Mouse (Mus musculus) urinary bladder, adult 2 months (tissue): ENCODE measurements at regions not wholly inside any gene's neighbourhood (a gene's known extent, or its start where the extent isn't known, plus 50 kb on each side); places are given as distances from the start of the nearest gene placed in this dataset.

Source experiments
- DNase-seq: peaks from one replicate; pipeline ENCODE4 v3.0.0; 2022; ENCODE audit warnings: low spot score

- DNase-seq, result no peak
Observed at GRCm38 (mm10) chr17:4297156-4297535, 601.1 kb upstream of the Nox3 start.

GRCm38 (mm10) chr17:4301142-4301853 lies 605.2 kb upstream of the Nox3 start:
- DNase-seq, result no peak

- DNase-seq, result no peak
Observed at GRCm38 (mm10) chr17:4311785-4312379, 615.8 kb upstream of the Nox3 start.

- DNase-seq, result no peak
Observed at GRCm38 (mm10) chr17:4319141-4319540, 623.1 kb upstream of the Nox3 start.

- DNase-seq, result no peak
Observed at GRCm38 (mm10) chr17:4328810-4329209, 632.7 kb upstream of the Nox3 start.

- no peak for DNase-seq
Observed at GRCm38 (mm10) chr17:4331650-4332049, 635.6 kb upstream of the Nox3 start.

- no peak for DNase-seq
Observed at GRCm38 (mm10) chr17:4333091-4333490, 637.0 kb upstream of the Nox3 start.

- no peak for DNase-seq
Observed at GRCm38 (mm10) chr17:4353018-4353417, 641.1 kb upstream of the Arid1b start.

- DNase-seq, result no peak
Observed at GRCm38 (mm10) chr17:4355506-4356218, 638.5 kb upstream of the Arid1b start.

- no peak for DNase-seq
Observed at GRCm38 (mm10) chr17:4360413-4361320, 633.5 kb upstream of the Arid1b start.

- DNase-seq, result no peak
Observed at GRCm38 (mm10) chr17:4365811-4366210, 628.3 kb upstream of the Arid1b start.

- no peak for DNase-seq
Observed at GRCm38 (mm10) chr17:4380449-4380848, 613.7 kb upstream of the Arid1b start.

- DNase-seq, result no peak
Observed at GRCm38 (mm10) chr17:4380873-4381272, 613.3 kb upstream of the Arid1b start.

GRCm38 (mm10) chr17:4381896-4382685 lies 612.0 kb upstream of the Arid1b start:
- DNase-seq, result no peak

GRCm38 (mm10) chr17:4382716-4383115 lies 611.4 kb upstream of the Arid1b start:
- no peak for DNase-seq

GRCm38 (mm10) chr17:4387616-4388015 lies 606.5 kb upstream of the Arid1b start:
- no peak for DNase-seq

GRCm38 (mm10) chr17:4390012-4390411 lies 604.1 kb upstream of the Arid1b start:
- no peak for DNase-seq

- no peak for DNase-seq
Observed at GRCm38 (mm10) chr17:4390577-4390976, 603.6 kb upstream of the Arid1b start.

- no peak for DNase-seq
Observed at GRCm38 (mm10) chr17:4391210-4391609, 602.9 kb upstream of the Arid1b start.

- DNase-seq, result no peak
Observed at GRCm38 (mm10) chr17:4396119-4396518, 598.0 kb upstream of the Arid1b start.

GRCm38 (mm10) chr17:4417686-4418085 lies 576.4 kb upstream of the Arid1b start:
- no peak for DNase-seq
